ENCODE assay signal across 9 mouse cellular contexts in genomic region chr1:155060261-155060660, GRCm38 (mm10). TPM values are rescaled to one million over a fixed set of nuclear protein-coding genes. Genes with fewer than 3 reads are reported as not detected.
DNase-seq lines count a peak whose midpoint lies in the region; ATAC-seq lines count a peak whose summit lies in the region.
"Had no signal": no experiment of that assay in that cellular context is flagged by ENCODE, and none has a peak within 500 bp of the region (broad histone marks: within the 10 kb centered on the region; RNA-seq: fewer than 3 reads in every experiment).

No protein-coding gene starts in this region.

- H3K27me3 ChIP-seq in lung, embryonic 16.5 days (ENCODE audit: control insufficient read depth, insufficient read depth, low read depth, low read length): no peaks in the 10 kb centered on the region
- H3K27me3 ChIP-seq in embryonic facial prominence, embryonic 12.5 days: peaks cover 3% of the 10 kb centered on the region; the same call in 1 of the 2 replicates

- H3K9ac ChIP-seq in lung, embryonic 16.5 days (ENCODE audit: low read length): no peak overlapping the region
- H3K9ac ChIP-seq in embryonic facial prominence, embryonic 12.5 days: no peak overlapping the region

- no peaks in the 10 kb centered on the region for H3K9me3 ChIP-seq in lung, embryonic 16.5 days (ENCODE audit: control insufficient read depth, low read length)
- H3K9me3 ChIP-seq in embryonic facial prominence, embryonic 12.5 days: no peaks in the 10 kb centered on the region

- peak; percentile 23 to 24 for DNase-seq in frontal cortex, postnatal 36 days (ENCODE audit: low spot score in 2 of 2)
- no peak for DNase-seq in frontal cortex, postnatal 10 days (ENCODE audit: low spot score in 2 of 2)
- no peak for DNase-seq in lung, postnatal 4 days
- peak; percentile 44 to 54 for DNase-seq in kidney, postnatal 36 days
- DNase-seq in layer of hippocampus, postnatal 10 days (ENCODE audit: low spot score in 2 of 2): no peak

- H3K27ac ChIP-seq in lung, embryonic 16.5 days (ENCODE audit: low read length): no peak overlapping the region
- no peak overlapping the region for H3K27ac ChIP-seq in embryonic facial prominence, embryonic 12.5 days
- H3K27ac ChIP-seq: kidney, postnatal 0 days had no signal

- WGBS in lung, embryonic 16.5 days: 56% methylated on average over 5 of the region's 5 CpGs
- 71% methylated on average over 5 of the region's 5 CpGs for WGBS in embryonic facial prominence, embryonic 12.5 days

- peaks cover 17% of the 10 kb centered on the region for H3K4me1 ChIP-seq in lung, embryonic 16.5 days (replicated peaks; ENCODE audit: control insufficient read depth, insufficient read depth, low read length)
- peaks cover 30% of the 10 kb centered on the region for H3K4me1 ChIP-seq in embryonic facial prominence, embryonic 12.5 days

- no peak overlapping the region for H3K4me2 ChIP-seq in lung, embryonic 16.5 days (ENCODE audit: low read depth, low read length)
- no peak overlapping the region for H3K4me2 ChIP-seq in embryonic facial prominence, embryonic 12.5 days (replicated peaks)

- ATAC-seq in lung, embryonic 16.5 days (ENCODE audit: low read depth): 0 out of 2 replicates have a peak, but pooled peaks have one; percentile 12
- ATAC-seq in embryonic facial prominence, embryonic 12.5 days (ENCODE audit: insufficient number of reproducible peaks, insufficient read depth, low FRiP score, low TSS enrichment): 0 out of 2 replicates have a peak, but pooled peaks have one; percentile 7
- no peak for ATAC-seq in granulocyte monocyte progenitor cell, adult 5-6 weeks (replicated peaks; ENCODE audit: poor library complexity, severe bottlenecking)

- H3K36me3 ChIP-seq in lung, embryonic 16.5 days (ENCODE audit: control insufficient read depth, insufficient read depth, low read length): no peaks in the 10 kb centered on the region
- H3K36me3 ChIP-seq in embryonic facial prominence, embryonic 12.5 days: no peaks in the 10 kb centered on the region

- no peak overlapping the region for H3K4me3 ChIP-seq in lung, embryonic 16.5 days (ENCODE audit: low read length)
- H3K4me3 ChIP-seq in embryonic facial prominence, embryonic 12.5 days: no peak overlapping the region

RNA-seq across cellular contexts. Expression of gene Ier5, which starts 39.2 kb away (rescaled TPM):
- 4.3 and 4.5 TPM in 2 replicates for polyA plus RNA-seq in lung, embryonic 16.5 days (2015; fragmentation: Nextera tagmentation; extraction: Ambion mirVana)
- 17.3 and 19.9 TPM in 2 replicates for polyA plus RNA-seq in embryonic facial prominence, embryonic 12.5 days (2016; fragmentation: Nextera tagmentation; extraction: Ambion mirVana)
- total RNA-seq in layer of hippocampus, postnatal 10 days (2021): 10 to 100 TPM; 16.5 to 21.5 TPM
- 0.32 and 2.9 TPM in 2 replicates for total RNA-seq in granulocyte monocyte progenitor cell, adult 5-6 weeks (2014; fragmentation: Nextera tagmentation)
- 3.2 and 4.4 TPM in 2 replicates for total RNA-seq in granulocyte monocyte progenitor cell, adult 5-6 weeks (2017)

Comparison
In these comparisons a context has a peak if more than half of its experiments do, and no peak if none do; other contexts are left out.
1. DNase-seq: peak in frontal cortex, postnatal 36 days (2 of 2) and kidney, postnatal 36 days (2 of 2); none in frontal cortex, postnatal 10 days (0 of 2), lung, postnatal 4 days (0 of 2) and layer of hippocampus, postnatal 10 days (0 of 2).